Mouse (Mus musculus) limb, embryonic 12.5 days (tissue): Measurements from ENCODE around the gene Ryr1. TPM values are rescaled to one million over a fixed set of nuclear protein-coding genes. Genes with fewer than 3 reads are reported as not detected.
A peak's percentile ranks its signal among the peaks of the same experiment; 100 is the strongest.

ENCODE experiments used
- ATAC-seq: fragments of 200-750 bp; cut with Nextera tagmentation; 2 replicates; pipeline ENCODE4 v1.8.0; 2017; ENCODE audit warnings: low read depth, moderate TSS enrichment; ENCODE audit not compliant: insufficient number of reproducible peaks, insufficient read depth, low FRiP score, low TSS enrichment
- H3K27ac ChIP-seq: fragments of 300-500 bp; sonication (generic); 2 replicates; pipeline ENCODE4 v1.5.1; 2016; ENCODE audit warnings: mild to moderate bottlenecking, moderate library complexity
- H3K27me3 ChIP-seq: fragments of 300-500 bp; sonication (generic); 2 replicates; pipeline ENCODE4 v1.6.1; 2016; ENCODE audit warnings: mild to moderate bottlenecking, moderate library complexity
- H3K36me3 ChIP-seq: fragments of 300-500 bp; sonication (generic); 2 replicates; pipeline ENCODE4 v1.6.1; 2016; ENCODE audit warnings: mild to moderate bottlenecking, moderate library complexity
- H3K4me1 ChIP-seq: fragments of 300-500 bp; sonication (generic); replicated peaks from 2 replicates; pipeline ENCODE4 v1.6.1; 2016
- H3K4me2 ChIP-seq: fragments of 300-500 bp; sonication (generic); 2 replicates; pipeline ENCODE4 v1.6.1; 2016; ENCODE audit warnings: mild to moderate bottlenecking, moderate library complexity
- H3K4me3 ChIP-seq: fragments of 300-500 bp; sonication (generic); replicated peaks from 2 replicates; pipeline ENCODE4 v1.5.1; 2016; ENCODE audit warnings: mild to moderate bottlenecking
- H3K9ac ChIP-seq: fragments of 300-500 bp; sonication (generic); replicated peaks from 2 replicates; pipeline ENCODE4 v1.6.1; 2016; ENCODE audit warnings: mild to moderate bottlenecking, moderate library complexity
- H3K9me3 ChIP-seq: fragments of 300-500 bp; sonication (generic); 2 replicates; pipeline ENCODE4 v1.6.1; 2016; ENCODE audit warnings: mild to moderate bottlenecking, moderate library complexity
- WGBS: fragments of 180-500 bp; shearing (Covaris S2); methylation state at CpG from one replicate; pipeline ENCODE4 v1.1.7; 2016; 5-methylcytosine and 5-hydroxymethylcytosine counted together
- polyA plus RNA-seq: library from polyadenylated mRNA; unstranded; fragments of >200 nt; fragmentation: Nextera tagmentation; extraction: Ambion mirVana; gene quantifications from 2 replicates; pipeline ENCODE4 v1.2.1, GENCODE M21; 2016

The Ryr1 gene
- polyA plus RNA-seq, 1 experiment from 2014 or later, result 5.0 TPM

GRCm38 (mm10) chr7:29031641-29032040 is 93.3 kb downstream of the Ryr1 start:
- Histone ChIP-seq H3K27ac (no peak overlapping the region), H3K9me3 (no peaks in the 10 kb centered on the region), H3K4me1 (no peaks in the 10 kb centered on the region), H3K36me3 (no peaks in the 10 kb centered on the region; the same call in 1 of the 2 replicates), H3K4me2 (no peak overlapping the region), H3K4me3 (no peak overlapping the region), H3K27me3 (no peaks in the 10 kb centered on the region), H3K9ac (no peak overlapping the region)
- WGBS, result 90% methylated on average over 10 of the region's 10 CpGs
- ATAC-seq, result no peak

- Histone ChIP-seq H3K27ac (no peak overlapping the region), H3K9ac (no peak overlapping the region), H3K4me3 (no peak overlapping the region), H3K36me3 (no peaks in the 10 kb centered on the region; the same call in 1 of the 2 replicates), H3K4me2 (no peak overlapping the region), H3K27me3 (no peaks in the 10 kb centered on the region), H3K9me3 (no peaks in the 10 kb centered on the region), H3K4me1 (no peaks in the 10 kb centered on the region)
- ATAC-seq, result no peak
- WGBS, result 88% methylated on average over 14 of the region's 14 CpGs
Measured at GRCm38 (mm10) chr7:29029690-29030656, 95.0 kb downstream of the Ryr1 start.

GRCm38 (mm10) chr7:29028761-29029160 is 96.2 kb downstream of the Ryr1 start:
- Histone ChIP-seq H3K27me3 (no peaks in the 10 kb centered on the region), H3K4me2 (no peak overlapping the region), H3K36me3 (no peaks in the 10 kb centered on the region; the same call in 1 of the 2 replicates), H3K27ac (no peak overlapping the region), H3K4me1 (no peaks in the 10 kb centered on the region), H3K9ac (no peak overlapping the region), H3K9me3 (no peaks in the 10 kb centered on the region), H3K4me3 (no peak overlapping the region)
- ATAC-seq, result no peak
- WGBS, result 87% methylated on average over 6 of the region's 6 CpGs

- Histone ChIP-seq H3K27me3 (no peaks in the 10 kb centered on the region), H3K4me1 (no peaks in the 10 kb centered on the region), H3K9ac (no peak overlapping the region), H3K4me2 (no peak overlapping the region), H3K4me3 (no peak overlapping the region), H3K27ac (no peak overlapping the region), H3K9me3 (no peaks in the 10 kb centered on the region), H3K36me3 (peaks cover 3% of the 10 kb centered on the region; the same call in 1 of the 2 replicates)
- no peak for ATAC-seq
- WGBS, result 77% methylated on average over 4 of the region's 4 CpGs
Measured at GRCm38 (mm10) chr7:29026811-29027210, 98.2 kb downstream of the Ryr1 start.

- Histone ChIP-seq H3K9ac (no peak overlapping the region), H3K36me3 (peaks cover 3% of the 10 kb centered on the region; the same call in 1 of the 2 replicates), H3K4me3 (no peak overlapping the region), H3K4me1 (no peaks in the 10 kb centered on the region), H3K4me2 (no peak overlapping the region), H3K27me3 (peaks cover 4% of the 10 kb centered on the region), H3K27ac (no peak overlapping the region), H3K9me3 (no peaks in the 10 kb centered on the region)
- 86% methylated on average over 5 of the region's 5 CpGs for WGBS
- ATAC-seq, result no peak
Measured at GRCm38 (mm10) chr7:29026195-29026594, 98.8 kb downstream of the Ryr1 start.

- ATAC-seq, result no peak
- H3K36me3 ChIP-seq, result peaks cover 3% of the 10 kb centered on the region; the same call in 1 of the 2 replicates
- H3K4me1 ChIP-seq, result no peaks in the 10 kb centered on the region
- no peak overlapping the region for H3K27ac ChIP-seq
- 71% methylated on average over 7 of the region's 7 CpGs for whole genome bisulfite sequencing
- H3K4me2 ChIP-seq, result no peak overlapping the region
- peaks cover 10% of the 10 kb centered on the region for H3K27me3 ChIP-seq
- H3K4me3 ChIP-seq, result no peak overlapping the region
- no peaks in the 10 kb centered on the region for H3K9me3 ChIP-seq
- H3K9ac ChIP-seq, result no peak overlapping the region
Measured at GRCm38 (mm10) chr7:29025566-29025965, 99.4 kb downstream of the Ryr1 start.

- WGBS, result 88% methylated on average over 8 of the region's 8 CpGs
- Histone ChIP-seq H3K4me2 (no peak overlapping the region), H3K27me3 (peaks cover 31% of the 10 kb centered on the region), H3K9me3 (no peaks in the 10 kb centered on the region), H3K27ac (no peak overlapping the region), H3K36me3 (peaks cover 3% of the 10 kb centered on the region; the same call in 1 of the 2 replicates), H3K9ac (no peak overlapping the region), H3K4me3 (no peak overlapping the region), H3K4me1 (peaks cover 7% of the 10 kb centered on the region)
- ATAC-seq, result no peak
Measured at GRCm38 (mm10) chr7:29023514-29023913, 101.5 kb downstream of the Ryr1 start.

- Histone ChIP-seq H3K36me3 (peaks cover 3% of the 10 kb centered on the region; the same call in 1 of the 2 replicates), H3K9ac (no peak overlapping the region), H3K27ac (no peak overlapping the region), H3K4me3 (no peak overlapping the region), H3K27me3 (peaks cover 41% of the 10 kb centered on the region), H3K4me1 (peaks cover 7% of the 10 kb centered on the region), H3K9me3 (no peaks in the 10 kb centered on the region), H3K4me2 (no peak overlapping the region)
- 87% methylated on average over 8 of the region's 8 CpGs for WGBS
- no peak for ATAC-seq
Measured at GRCm38 (mm10) chr7:29022479-29022878, 102.5 kb downstream of the Ryr1 start.

- 3% methylated on average over 86 of the region's 88 CpGs for WGBS
- no peak for ATAC-seq
Measured at GRCm38 (mm10) chr7:29019447-29020220, 105.3 kb downstream of the Ryr1 start.

GRCm38 (mm10) chr7:29017222-29017621 is 107.8 kb downstream of the Ryr1 start:
- H3K27ac ChIP-seq, result no peak overlapping the region
- no peak overlapping the region for H3K4me2 ChIP-seq
- H3K36me3 ChIP-seq, result peaks cover 5% of the 10 kb centered on the region; the same call in 1 of the 2 replicates
- H3K27me3 ChIP-seq, result peaks cover 53% of the 10 kb centered on the region
- H3K9ac ChIP-seq, result no peak overlapping the region
- peaks cover 6% of the 10 kb centered on the region; the same call in 1 of the 2 replicates for H3K9me3 ChIP-seq
- H3K4me1 ChIP-seq, result peaks cover 7% of the 10 kb centered on the region
- H3K4me3 ChIP-seq, result no peak overlapping the region
- ATAC-seq, result no peak
- 80% methylated on average over 7 of the region's 7 CpGs for WGBS

More at GRCm38 (mm10) chr7:29019447-29020220, 105.3 kb downstream of the Ryr1 start:
- Histone ChIP-seq H3K4me2 (peak overlapping the region; percentile 69), H3K27me3 (peaks cover 53% of the 10 kb centered on the region), H3K36me3 (peaks cover 8% of the 10 kb centered on the region; the same call in 1 of the 2 replicates), H3K4me1 (peaks cover 7% of the 10 kb centered on the region), H3K9ac (peak overlapping the region; percentile 57), H3K27ac (no peak overlapping the region), H3K9me3 (peaks cover 6% of the 10 kb centered on the region; the same call in 1 of the 2 replicates), H3K4me3 (peak overlapping the region; percentile 45)

GRCm38 (mm10) chr7:29016440-29016839 is 108.5 kb downstream of the Ryr1 start:
- H3K27ac ChIP-seq, result no peak overlapping the region
- 80% methylated on average over 7 of the region's 7 CpGs for WGBS
- no peak overlapping the region for H3K4me3 ChIP-seq
- peaks cover 5% of the 10 kb centered on the region; the same call in 1 of the 2 replicates for H3K36me3 ChIP-seq
- H3K9me3 ChIP-seq, result peaks cover 6% of the 10 kb centered on the region; the same call in 1 of the 2 replicates
- H3K4me2 ChIP-seq, result no peak overlapping the region
- H3K9ac ChIP-seq, result no peak overlapping the region
- H3K4me1 ChIP-seq, result peaks cover 7% of the 10 kb centered on the region
- no peak for ATAC-seq
- peaks cover 52% of the 10 kb centered on the region for H3K27me3 ChIP-seq
